In genomic region chr1:138963161-138963867, GRCm38 (mm10) we compare ENCODE assay signal across 8 mouse cellular contexts. TPM values are rescaled to one million over a fixed set of nuclear protein-coding genes. Genes with fewer than 3 reads are reported as not detected.
DNase-seq lines count a peak whose midpoint lies in the region; ATAC-seq lines count a peak whose summit lies in the region.

Gene Dennd1b (plus strand): TSS chr1:138963435.

- H3K9me3 ChIP-seq in intestine, embryonic 14.5 days (ENCODE audit: control insufficient read depth, low read length) = no peaks in the 10 kb centered on the region

- H3K27me3 ChIP-seq in intestine, embryonic 14.5 days (replicated peaks; ENCODE audit: control insufficient read depth, insufficient read depth, low read length) = no peaks in the 10 kb centered on the region

- H3K9ac ChIP-seq in intestine, embryonic 14.5 days (ENCODE audit: low read length) = peak within 1 kb of the TSS; percentile 89

- peak within 1 kb of the TSS; percentile 77 for H3K27ac ChIP-seq in intestine, embryonic 14.5 days (ENCODE audit: low read depth)

- peak; percentile 53 for DNase-seq in adipocyte (ENCODE audit: low spot score)
- peak; percentile 72 for DNase-seq in embryo, embryonic 10 days (ENCODE audit: low spot score)
- DNase-seq in gastrocnemius, postnatal 36 days = peak; percentile 31 to 60
- DNase-seq in intestine, embryonic 14.5 days (ENCODE audit: low spot score) = peak; percentile 86
- DNase-seq in left cerebral cortex, postnatal 14 days (ENCODE audit: low spot score in 2 of 2) = peak; percentile 53 to 55
- DNase-seq in right cerebral cortex, postnatal 14 days = peak; percentile 56
- DNase-seq in urinary bladder, postnatal 36 days (ENCODE audit: low spot score in 2 of 2) = peak; percentile 58 to 69

- H3K4me1 ChIP-seq in intestine, embryonic 14.5 days (replicated peaks; ENCODE audit: control insufficient read depth, insufficient read depth, low read length) = no peaks in the 10 kb centered on the region; the same call in 1 of the 2 replicates

- peaks cover 6% of the 10 kb centered on the region; the same call in 1 of the 2 replicates for H3K36me3 ChIP-seq in intestine, embryonic 14.5 days (ENCODE audit: control insufficient read depth, insufficient read depth, low read length)

- intact Hi-C loops in gastrocnemius, postnatal 36 days (cut with DNase I) = loop anchor here (5.0 to 10.0 kb wide), 3 partner anchors 36 to 109 kb away; partner anchors contain the start of gene 2310009B15Rik
- intact Hi-C loops in left cerebral cortex, postnatal 14 days (cut with DNase I) = no loop called here

- 0% methylated on average over 52 of the region's 69 CpGs for WGBS in intestine, embryonic 14.5 days

- peak within 1 kb of the TSS; percentile 44 for H3K4me3 ChIP-seq in intestine, embryonic 14.5 days (ENCODE audit: low read depth, low read length)

- peak; percentile 85 for ATAC-seq in intestine, embryonic 14.5 days (replicated peaks; ENCODE audit: low FRiP score, low TSS enrichment, low read depth)
- ATAC-seq in megakaryocyte progenitor cell, adult 5-6 weeks (replicated peaks; ENCODE audit: poor library complexity) = peak; percentile 55

- peak within 1 kb of the TSS; percentile 72 for H3K4me2 ChIP-seq in intestine, embryonic 14.5 days (ENCODE audit: low read length)

RNA-seq across cellular contexts. Expression of gene Dennd1b, which starts in this region (rescaled TPM):
- 10 to 100 TPM; 18.5 to 20.1 TPM for total RNA-seq in gastrocnemius, postnatal 36 days (2021)
- 10.2 and 11.6 TPM in 2 replicates for polyA plus RNA-seq in intestine, embryonic 14.5 days (2014; fragmentation: Nextera tagmentation; extraction: Ambion mirVana)
- 10 to 100 TPM; 19.2 to 19.9 TPM for total RNA-seq in left cerebral cortex, postnatal 14 days (2021)
- 21.3 and 35.7 TPM in 2 replicates for total RNA-seq in megakaryocyte progenitor cell, adult 5-6 weeks (2015)
- 21.5 and 22.6 TPM in 2 replicates for total RNA-seq in megakaryocyte progenitor cell, adult 5-6 weeks (2017)

Comparison
In these comparisons a context has a peak if more than half of its experiments do, and no peak if none do; other contexts are left out.
1. Peak in every context shown above with its lines: DNase-seq, ATAC-seq, H3K4me3 ChIP-seq and H3K27ac ChIP-seq.